Mouse (Mus musculus): Measurements from ENCODE around the gene Med29.

- no peak for TF ChIP-seq ZNF384 (IDR thresholded peaks at IDR 0.05; ENCODE audit: low read depth, low read length)
- no peak for TF ChIP-seq ZC3H11A (IDR thresholded peaks at IDR 0.05; ENCODE audit: borderline replicate concordance, low read depth, low read length)
- no peak for TF ChIP-seq CHD2 (IDR thresholded peaks at IDR 0.05; ENCODE audit: low read depth, low read length)
- TF ChIP-seq HCFC1 (IDR thresholded peaks at IDR 0.05; ENCODE audit: borderline replicate concordance, insufficient read depth, low read length): no peak
Observed at GRCm38 (mm10) chr7:28417368-28417767, 24.9 kb upstream of the Med29 start.

Measured in ES-E14 (cell line).